Comparison of ENCODE assay signal across 8 mouse cellular contexts in the genomic region with DNA sequence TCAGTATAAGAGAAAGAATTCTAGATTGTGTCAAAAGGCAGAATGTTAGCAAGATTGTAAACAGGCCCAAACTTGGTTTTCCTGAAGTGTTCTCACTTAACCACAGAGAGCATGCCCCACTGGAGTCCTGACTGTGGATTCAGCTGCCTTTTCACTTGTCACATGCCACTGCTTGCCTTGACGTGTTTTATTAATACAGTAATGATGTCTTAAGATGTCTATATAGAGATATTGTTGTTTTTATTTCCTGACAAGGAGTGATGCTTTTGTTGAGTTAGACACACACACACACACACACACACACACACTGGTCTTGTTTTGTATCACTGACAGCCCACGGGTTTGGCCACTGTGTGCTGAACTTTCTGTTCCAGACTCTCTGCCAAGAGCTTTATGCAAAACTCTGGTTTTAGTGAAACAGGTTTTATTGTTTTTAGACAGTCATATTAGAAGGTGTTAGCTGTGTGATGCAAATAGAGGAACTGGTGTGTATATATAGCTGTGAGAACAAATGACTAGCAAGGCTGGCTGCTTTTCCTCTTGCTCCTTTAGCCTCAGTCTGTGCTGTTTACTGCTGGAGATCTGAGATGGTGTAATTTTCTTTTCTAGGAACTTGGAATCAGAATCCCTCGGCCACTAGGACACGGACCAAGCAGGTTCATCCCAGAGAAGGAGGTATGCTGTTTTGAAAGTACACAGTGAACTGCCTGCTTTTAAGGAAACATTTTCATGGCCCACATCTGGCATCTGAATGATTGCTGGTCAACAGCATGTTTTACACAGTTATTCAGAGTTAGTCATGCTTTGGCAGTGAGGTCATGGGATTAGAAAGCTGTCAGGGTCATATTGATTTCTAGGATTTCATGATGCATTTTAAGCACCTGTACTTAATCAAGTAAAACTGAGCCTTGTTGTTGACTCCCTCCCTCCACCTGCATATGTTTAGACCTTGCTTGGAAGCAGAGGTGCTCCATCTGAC.
DNase-seq lines count a peak whose midpoint lies in the region; ATAC-seq lines count a peak whose summit lies in the region.

No protein-coding gene starts in this region.

- no peak for DNase-seq in hindbrain, embryonic 14.5 days (ENCODE audit: low spot score)
- peak; percentile 20 to 53 for DNase-seq in urinary bladder, adult 18-20 months (ENCODE audit: low spot score in 2 of 2)
- DNase-seq in urinary bladder, postnatal 10 days (ENCODE audit: low spot score), result no peak
- DNase-seq in heart, postnatal 10 days, result peak; percentile 66 to 68
- DNase-seq in mesoderm, embryonic 11.5 days (ENCODE audit: low read depth, low spot score), result peak; percentile 37
- no peak for DNase-seq in cerebellum, adult 18-20 months
- DNase-seq in frontal cortex, postnatal 25 days (ENCODE audit: low spot score in 2 of 2), result no peak

- H3K27ac ChIP-seq in hindbrain, embryonic 13.5 days, result peak overlapping the region; percentile 35; the same call in 1 of the 2 replicates
- H3K27ac ChIP-seq in hindbrain, embryonic 14.5 days, result no peak overlapping the region

- no peak overlapping the region for H3K4me2 ChIP-seq in hindbrain, embryonic 13.5 days
- H3K4me2 ChIP-seq in hindbrain, embryonic 14.5 days (replicated peaks), result no peak overlapping the region

- WGBS in hindbrain, embryonic 13.5 days, result 64% methylated on average over 4 of the region's 4 CpGs
- 64% methylated on average over 4 of the region's 4 CpGs for WGBS in hindbrain, embryonic 14.5 days

- ATAC-seq in hindbrain, embryonic 13.5 days (ENCODE audit: low FRiP score), result no peak
- no peak for ATAC-seq in hindbrain, embryonic 14.5 days (ENCODE audit: low FRiP score)

- intact Hi-C loops in heart, postnatal 10 days (cut with DNase I), result no loop called here

- H3K9me3 ChIP-seq in hindbrain, embryonic 13.5 days, result no peaks in the 10 kb centered on the region
- no peaks in the 10 kb centered on the region for H3K9me3 ChIP-seq in hindbrain, embryonic 14.5 days (ENCODE audit: control insufficient read depth, low read length)

- no peaks in the 10 kb centered on the region for H3K27me3 ChIP-seq in hindbrain, embryonic 13.5 days
- H3K27me3 ChIP-seq in hindbrain, embryonic 14.5 days (ENCODE audit: control insufficient read depth, insufficient read depth, low read length), result no peaks in the 10 kb centered on the region

- H3K9ac ChIP-seq in hindbrain, embryonic 13.5 days, result no peak overlapping the region
- H3K9ac ChIP-seq in hindbrain, embryonic 14.5 days, result no peak overlapping the region

- peaks cover 13% of the 10 kb centered on the region for H3K4me1 ChIP-seq in hindbrain, embryonic 13.5 days (replicated peaks)
- H3K4me1 ChIP-seq in hindbrain, embryonic 14.5 days (replicated peaks; ENCODE audit: control insufficient read depth, insufficient read depth, low read length), result peaks cover 7% of the 10 kb centered on the region; the same call in 1 of the 2 replicates

- H3K4me3 ChIP-seq in hindbrain, embryonic 13.5 days, result no peak overlapping the region
- no peak overlapping the region for H3K4me3 ChIP-seq in hindbrain, embryonic 14.5 days (replicated peaks; ENCODE audit: low read length)

- peaks cover 17% of the 10 kb centered on the region for H3K36me3 ChIP-seq in hindbrain, embryonic 13.5 days
- peaks cover 23% of the 10 kb centered on the region for H3K36me3 ChIP-seq in hindbrain, embryonic 14.5 days (replicated peaks; ENCODE audit: control insufficient read depth, insufficient read depth)

Comparison
In these comparisons a context has a peak if more than half of its experiments do, and no peak if none do; other contexts are left out.
1. DNase-seq: peak in urinary bladder, adult 18-20 months (2 of 2), heart, postnatal 10 days (2 of 2) and mesoderm, embryonic 11.5 days (single experiment); none in hindbrain, embryonic 14.5 days (single experiment), urinary bladder, postnatal 10 days (single experiment), cerebellum, adult 18-20 months (0 of 2) and frontal cortex, postnatal 25 days (0 of 2).